Mouse (Mus musculus): ENCODE results near the gene Mrpl12. TPM values are rescaled to one million over a fixed set of nuclear protein-coding genes. Genes with fewer than 3 reads are reported as not detected.

The Mrpl12 gene
- polyA plus RNA-seq, 1 experiment from 2014 or later, result 113 TPM

DNA sequence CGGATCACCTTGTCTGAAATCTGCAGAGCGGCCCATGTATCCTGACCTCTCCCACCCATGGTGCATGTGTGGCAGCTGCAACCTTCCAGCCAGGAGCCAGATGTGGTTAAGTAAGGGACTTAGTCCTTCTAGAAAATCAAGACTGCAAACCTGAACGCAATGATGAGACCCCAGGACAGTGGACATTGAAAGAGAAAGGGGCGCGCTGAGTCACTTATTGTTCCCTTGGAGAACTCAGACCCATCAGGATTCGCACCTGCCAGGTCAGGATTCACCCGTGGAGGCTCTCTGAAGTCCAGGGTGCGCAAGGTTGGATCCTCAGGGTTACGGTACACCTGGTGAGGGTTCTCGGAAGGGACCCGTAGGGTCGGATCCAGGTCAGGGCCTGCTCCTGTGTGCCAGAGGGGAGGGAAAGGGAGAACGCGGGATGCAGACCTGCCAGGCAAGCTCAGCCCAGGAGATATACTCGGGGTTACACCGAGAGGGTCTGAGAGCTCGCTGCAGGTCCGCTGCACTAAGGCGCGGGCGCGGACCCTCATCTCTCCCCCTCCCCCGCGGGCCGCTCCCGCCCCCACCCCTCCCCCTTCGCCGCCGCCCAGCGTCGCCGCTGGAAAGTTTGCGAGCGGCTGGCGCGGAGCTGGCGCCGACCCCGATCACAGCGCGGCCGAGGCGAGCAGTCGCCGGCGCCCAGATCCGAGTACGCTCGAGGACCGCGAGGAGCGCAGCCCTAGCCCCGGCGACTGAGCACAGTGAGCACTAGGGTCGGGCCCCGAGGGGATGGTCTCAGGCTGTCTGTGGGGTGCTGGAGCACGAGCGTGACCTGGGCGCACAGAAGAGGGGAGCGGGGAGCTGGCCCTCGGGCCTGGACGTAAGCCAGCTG lies 45.9 kb downstream of the Mrpl12 start, which contains the start of gene Gcgr:
Gcgr (plus strand) TSS at position 615 of the 880 bp plus-strand sequence.
- no peaks in the 10 kb centered on the region for H3K36me3 ChIP-seq (ENCODE audit: control insufficient read depth, insufficient read depth, low read length)
- H3K4me2 ChIP-seq (ENCODE audit: low read length), result peak within 1 kb of the TSS; percentile 52
- peak within 1 kb of the TSS; percentile 16; the same call in 1 of the 2 replicates for H3K9ac ChIP-seq (replicated peaks; ENCODE audit: low read length)
- 0 out of 2 replicates have a peak, but pooled peaks cover 4% of the 10 kb centered on the region for H3K4me1 ChIP-seq (ENCODE audit: control insufficient read depth, insufficient read depth, low read length)
- peaks cover 47% of the 10 kb centered on the region for H3K27me3 ChIP-seq (ENCODE audit: control insufficient read depth, insufficient read depth, low read length)
- no peak within 1 kb of the TSS for H3K27ac ChIP-seq (replicated peaks; ENCODE audit: low read depth, low read length)
- no peak for ATAC-seq (ENCODE audit: low FRiP score, low TSS enrichment)
- H3K9me3 ChIP-seq (ENCODE audit: control insufficient read depth, low read length), result no peaks in the 10 kb centered on the region
- peak; percentile 31 for DNase-seq
- peak within 1 kb of the TSS; percentile 23; the same call in 1 of the 2 replicates for H3K4me3 ChIP-seq (replicated peaks; ENCODE audit: low read depth, low read length)
- 10% methylated on average over 46 of the region's 62 CpGs for WGBS

DNA sequence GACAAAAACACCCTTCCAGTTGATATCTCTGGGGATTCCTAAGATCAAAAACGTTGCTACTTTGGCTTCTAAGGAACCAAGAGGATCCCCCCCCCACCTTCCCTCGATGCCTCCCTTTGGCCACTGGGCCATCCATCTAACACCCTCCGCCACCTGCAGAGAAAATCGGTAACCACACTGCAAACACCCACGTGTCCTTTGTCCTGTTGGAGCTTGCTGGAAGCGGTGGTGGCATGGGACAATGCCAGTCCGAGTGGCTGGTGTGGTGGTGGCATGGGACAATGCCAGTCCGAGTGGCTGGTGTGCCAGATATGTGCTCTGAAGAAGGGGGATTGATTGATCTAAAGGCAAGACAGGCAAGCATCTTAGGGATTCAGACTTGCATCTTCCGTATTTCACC lies 47.2 kb downstream of the Mrpl12 start:
- H3K9me3 ChIP-seq (ENCODE audit: control insufficient read depth, low read length), result no peaks in the 10 kb centered on the region
- ATAC-seq (ENCODE audit: low FRiP score, low TSS enrichment), result no peak
- no peak overlapping the region for H3K4me2 ChIP-seq (ENCODE audit: low read length)
- no peaks in the 10 kb centered on the region for H3K36me3 ChIP-seq (ENCODE audit: control insufficient read depth, insufficient read depth, low read length)
- H3K4me1 ChIP-seq (ENCODE audit: control insufficient read depth, insufficient read depth, low read length), result 0 out of 2 replicates have a peak, but pooled peaks cover 4% of the 10 kb centered on the region
- DNase-seq, result no peak
- H3K27ac ChIP-seq (replicated peaks; ENCODE audit: low read depth, low read length), result no peak overlapping the region
- no peak overlapping the region for H3K4me3 ChIP-seq (replicated peaks; ENCODE audit: low read depth, low read length)
- H3K9ac ChIP-seq (replicated peaks; ENCODE audit: low read length), result no peak overlapping the region
- 31% methylated on average over 9 of the region's 9 CpGs for WGBS
- H3K27me3 ChIP-seq (ENCODE audit: control insufficient read depth, insufficient read depth, low read length), result peaks cover 47% of the 10 kb centered on the region

DNA sequence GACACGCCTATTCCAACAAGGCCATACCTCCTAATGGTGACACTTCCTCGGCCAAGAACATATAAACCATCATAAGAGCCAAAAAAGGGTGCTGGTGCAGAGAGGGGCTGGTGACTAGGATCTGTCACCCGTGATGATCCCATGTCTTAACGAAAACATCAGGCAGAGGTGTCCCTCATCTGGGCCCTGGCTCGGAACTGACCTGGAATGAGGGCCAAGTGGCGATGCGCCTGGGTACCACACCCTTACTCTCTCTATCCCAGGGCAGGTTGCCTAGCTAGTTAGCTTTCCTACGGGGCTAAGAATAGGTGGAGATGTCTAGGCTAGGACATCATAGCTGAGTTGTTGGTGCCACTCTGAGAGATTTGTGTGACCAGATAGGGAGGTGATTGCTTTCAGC lies 49.7 kb downstream of the Mrpl12 start:
- Histone ChIP-seq H3K4me3 (replicated peaks; ENCODE audit: low read depth, low read length) (no peak overlapping the region), H3K36me3 (ENCODE audit: control insufficient read depth, insufficient read depth, low read length) (no peaks in the 10 kb centered on the region), H3K9me3 (ENCODE audit: control insufficient read depth, low read length) (no peaks in the 10 kb centered on the region), H3K27me3 (ENCODE audit: control insufficient read depth, insufficient read depth, low read length) (peaks cover 38% of the 10 kb centered on the region), H3K27ac (replicated peaks; ENCODE audit: low read depth, low read length) (no peak overlapping the region), H3K4me1 (ENCODE audit: control insufficient read depth, insufficient read depth, low read length) (peaks cover 7% of the 10 kb centered on the region), H3K9ac (replicated peaks; ENCODE audit: low read length) (no peak overlapping the region), H3K4me2 (ENCODE audit: low read length) (no peak overlapping the region)
- 82% methylated on average over 8 of the region's 8 CpGs for WGBS
- DNase-seq (no peak), ATAC-seq (ENCODE audit: low FRiP score, low TSS enrichment) (no peak)

DNA sequence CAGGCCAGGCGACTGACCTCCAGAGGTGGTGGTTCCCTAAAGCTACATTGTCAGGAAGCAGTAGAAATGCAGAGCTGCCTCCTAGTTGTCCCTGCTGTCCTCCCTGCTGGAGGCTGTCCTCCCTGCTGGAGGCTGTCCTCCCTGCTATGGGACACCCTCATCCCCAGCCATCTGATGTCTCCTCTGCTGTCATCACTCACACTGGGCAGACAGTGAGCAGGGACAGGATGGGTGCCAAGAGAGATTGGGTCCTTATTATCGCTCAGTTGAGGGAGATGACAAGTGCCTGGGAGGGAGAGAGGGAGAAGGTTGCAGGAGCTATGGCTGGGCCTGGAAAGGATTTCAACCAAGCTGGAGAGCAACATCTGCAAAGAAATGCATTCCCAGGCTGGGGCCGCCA lies 50.7 kb downstream of the Mrpl12 start:
- H3K9ac ChIP-seq (replicated peaks; ENCODE audit: low read length), result no peak overlapping the region
- 78% methylated on average over 3 of the region's 3 CpGs for WGBS
- H3K36me3 ChIP-seq (ENCODE audit: control insufficient read depth, insufficient read depth, low read length), result no peaks in the 10 kb centered on the region
- no peak for ATAC-seq (ENCODE audit: low FRiP score, low TSS enrichment)
- H3K4me1 ChIP-seq (ENCODE audit: control insufficient read depth, insufficient read depth, low read length), result peaks cover 15% of the 10 kb centered on the region
- H3K4me2 ChIP-seq (ENCODE audit: low read length), result no peak overlapping the region
- H3K9me3 ChIP-seq (ENCODE audit: control insufficient read depth, low read length), result no peaks in the 10 kb centered on the region
- H3K4me3 ChIP-seq (replicated peaks; ENCODE audit: low read depth, low read length), result no peak overlapping the region
- DNase-seq, result no peak
- peaks cover 28% of the 10 kb centered on the region for H3K27me3 ChIP-seq (ENCODE audit: control insufficient read depth, insufficient read depth, low read length)
- H3K27ac ChIP-seq (replicated peaks; ENCODE audit: low read depth, low read length), result no peak overlapping the region

DNA sequence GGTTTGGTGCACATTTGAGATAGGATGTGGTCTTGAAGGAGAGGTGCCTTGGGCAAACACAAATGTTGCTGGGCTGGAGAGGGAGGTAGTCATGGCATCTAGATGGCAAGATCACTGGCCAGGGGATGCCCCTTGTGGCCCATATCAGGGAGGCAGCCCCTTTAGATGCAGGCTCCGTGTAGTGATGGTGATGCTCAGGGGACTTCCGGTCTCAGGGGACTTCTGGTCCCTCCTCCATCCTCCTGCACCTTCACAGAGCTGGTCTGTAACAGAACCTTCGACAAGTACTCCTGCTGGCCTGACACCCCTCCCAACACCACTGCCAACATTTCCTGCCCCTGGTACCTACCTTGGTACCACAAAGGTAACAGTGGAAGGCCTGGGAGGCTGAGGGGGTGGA lies 51.4 kb downstream of the Mrpl12 start:
- no peak for DNase-seq
- H3K4me1 ChIP-seq (ENCODE audit: control insufficient read depth, insufficient read depth, low read length), result peaks cover 12% of the 10 kb centered on the region
- no peak overlapping the region for H3K4me2 ChIP-seq (ENCODE audit: low read length)
- H3K9ac ChIP-seq (replicated peaks; ENCODE audit: low read length), result no peak overlapping the region
- WGBS, result 68% methylated on average over 3 of the region's 3 CpGs
- H3K36me3 ChIP-seq (ENCODE audit: control insufficient read depth, insufficient read depth, low read length), result no peaks in the 10 kb centered on the region
- H3K27me3 ChIP-seq (ENCODE audit: control insufficient read depth, insufficient read depth, low read length), result peaks cover 22% of the 10 kb centered on the region
- H3K27ac ChIP-seq (replicated peaks; ENCODE audit: low read depth, low read length), result no peak overlapping the region
- H3K9me3 ChIP-seq (ENCODE audit: control insufficient read depth, low read length), result no peaks in the 10 kb centered on the region
- no peak overlapping the region for H3K4me3 ChIP-seq (replicated peaks; ENCODE audit: low read depth, low read length)
- no peak for ATAC-seq (ENCODE audit: low FRiP score, low TSS enrichment)

DNA sequence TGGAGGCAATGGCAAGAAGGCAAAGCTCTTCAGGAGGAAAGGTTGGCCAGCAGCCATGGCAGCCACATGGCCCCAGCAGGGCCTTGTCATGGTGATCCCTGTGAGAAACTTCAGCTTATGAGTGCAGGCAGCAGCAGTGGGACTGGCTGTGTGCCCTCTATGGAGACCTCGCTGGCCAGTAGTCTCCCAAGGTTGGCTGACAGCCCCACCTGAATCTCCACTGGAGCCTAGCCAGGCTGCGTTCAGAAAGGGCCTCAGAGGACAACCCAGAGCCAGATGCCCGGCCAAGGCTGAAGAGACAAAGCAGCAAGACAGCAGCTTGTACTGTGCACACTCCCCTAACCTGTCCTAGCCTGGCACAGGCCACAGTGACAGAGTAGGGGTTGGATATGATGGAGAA lies 54.1 kb downstream of the Mrpl12 start:
- Histone ChIP-seq H3K9ac (replicated peaks; ENCODE audit: low read length) (no peak overlapping the region), H3K4me3 (replicated peaks; ENCODE audit: low read depth, low read length) (no peak overlapping the region), H3K4me1 (ENCODE audit: control insufficient read depth, insufficient read depth, low read length) (peaks cover 12% of the 10 kb centered on the region), H3K4me2 (ENCODE audit: low read length) (no peak overlapping the region), H3K9me3 (ENCODE audit: control insufficient read depth, low read length) (no peaks in the 10 kb centered on the region), H3K27me3 (ENCODE audit: control insufficient read depth, insufficient read depth, low read length) (no peaks in the 10 kb centered on the region), H3K27ac (replicated peaks; ENCODE audit: low read depth, low read length) (peak overlapping the region; percentile 67; the same call in 1 of the 2 replicates), H3K36me3 (ENCODE audit: control insufficient read depth, insufficient read depth, low read length) (peaks cover 23% of the 10 kb centered on the region)
- ATAC-seq (ENCODE audit: low FRiP score, low TSS enrichment) (no peak), DNase-seq (no peak)
- WGBS, result 68% methylated on average over 3 of the region's 3 CpGs

Other genes starting within 250 kb of the Mrpl12 start
- gene Actg1, start 136.1 kb upstream of the Mrpl12 start, polyA plus RNA-seq (2014; fragmentation: Nextera tagmentation; extraction: Ambion mirVana), result 4,502 and 4,930 TPM in 2 replicates
- 1.7 and 2.5 TPM in 2 replicates for gene Fscn2, start 123.1 kb upstream of the Mrpl12 start, polyA plus RNA-seq (2014; fragmentation: Nextera tagmentation; extraction: Ambion mirVana)
- 95.9 and 114 TPM in 2 replicates for gene Faap100, start 105.8 kb upstream of the Mrpl12 start, polyA plus RNA-seq (2014; fragmentation: Nextera tagmentation; extraction: Ambion mirVana)
- 32.2 and 41.3 TPM in 2 replicates for gene Nploc4, start 46.9 kb upstream of the Mrpl12 start, polyA plus RNA-seq (2014; fragmentation: Nextera tagmentation; extraction: Ambion mirVana)
- gene Tspan10, start 42.0 kb upstream of the Mrpl12 start, polyA plus RNA-seq (2014; fragmentation: Nextera tagmentation; extraction: Ambion mirVana), result not detected in 2 replicates
- gene Pde6g, start 31.1 kb upstream of the Mrpl12 start, polyA plus RNA-seq (2014; fragmentation: Nextera tagmentation; extraction: Ambion mirVana), result 0.32 TPM in 1 of 2 replicates, not detected in the other
- gene Oxld1, start 26.5 kb upstream of the Mrpl12 start, polyA plus RNA-seq (2014; fragmentation: Nextera tagmentation; extraction: Ambion mirVana), result 11.2 and 12.5 TPM in 2 replicates
- 17.8 and 19.9 TPM in 2 replicates for gene Ccdc137, start 26.5 kb upstream of the Mrpl12 start, polyA plus RNA-seq (2014; fragmentation: Nextera tagmentation; extraction: Ambion mirVana)
- 48.8 and 56.9 TPM in 2 replicates for gene Arl16, start 17.0 kb upstream of the Mrpl12 start, polyA plus RNA-seq (2014; fragmentation: Nextera tagmentation; extraction: Ambion mirVana)
- gene Slc25a10, start 7.2 kb downstream of the Mrpl12 start, polyA plus RNA-seq (2014; fragmentation: Nextera tagmentation; extraction: Ambion mirVana), result 23.6 and 28.4 TPM in 2 replicates
- 0.18 and 0.21 TPM in 2 replicates for gene Gcgr, start 46.1 kb downstream of the Mrpl12 start, polyA plus RNA-seq (2014; fragmentation: Nextera tagmentation; extraction: Ambion mirVana)
- gene Mcrip1, start 65.1 kb downstream of the Mrpl12 start, polyA plus RNA-seq (2014; fragmentation: Nextera tagmentation; extraction: Ambion mirVana), result 268 and 318 TPM in 2 replicates
- not detected in 2 replicates for gene Ppp1r27, start 66.5 kb downstream of the Mrpl12 start, polyA plus RNA-seq (2014; fragmentation: Nextera tagmentation; extraction: Ambion mirVana)
- 241 and 300 TPM in 2 replicates for gene P4hb, start 88.6 kb downstream of the Mrpl12 start, polyA plus RNA-seq (2014; fragmentation: Nextera tagmentation; extraction: Ambion mirVana)
- 353 and 438 TPM in 2 replicates for gene Arhgdia, start 97.0 kb downstream of the Mrpl12 start, polyA plus RNA-seq (2014; fragmentation: Nextera tagmentation; extraction: Ambion mirVana)
- gene Alyref, start 113.8 kb downstream of the Mrpl12 start, polyA plus RNA-seq (2014; fragmentation: Nextera tagmentation; extraction: Ambion mirVana), result 277 and 282 TPM in 2 replicates
- 210 and 266 TPM in 2 replicates for gene Anapc11, start 113.8 kb downstream of the Mrpl12 start, polyA plus RNA-seq (2014; fragmentation: Nextera tagmentation; extraction: Ambion mirVana)
- gene Npb, start 123.9 kb downstream of the Mrpl12 start, polyA plus RNA-seq (2014; fragmentation: Nextera tagmentation; extraction: Ambion mirVana), result 0.77 and 0.82 TPM in 2 replicates
- 148 and 181 TPM in 2 replicates for gene Pcyt2, start 133.3 kb downstream of the Mrpl12 start, polyA plus RNA-seq (2014; fragmentation: Nextera tagmentation; extraction: Ambion mirVana)
- 38.4 and 39.5 TPM in 2 replicates for gene Sirt7, start 140.6 kb downstream of the Mrpl12 start, polyA plus RNA-seq (2014; fragmentation: Nextera tagmentation; extraction: Ambion mirVana)
- gene Mafg, start 149.0 kb downstream of the Mrpl12 start, polyA plus RNA-seq (2014; fragmentation: Nextera tagmentation; extraction: Ambion mirVana), result 37.4 and 42.5 TPM in 2 replicates
- 17.0 and 18.5 TPM in 2 replicates for gene Pycr1, start 159.2 kb downstream of the Mrpl12 start, polyA plus RNA-seq (2014; fragmentation: Nextera tagmentation; extraction: Ambion mirVana)
- 0.51 and 1.5 TPM in 2 replicates for gene Myadml2, start 163.5 kb downstream of the Mrpl12 start, polyA plus RNA-seq (2014; fragmentation: Nextera tagmentation; extraction: Ambion mirVana)
- 0.59 and 1.3 TPM in 2 replicates for gene Notum, start 176.6 kb downstream of the Mrpl12 start, polyA plus RNA-seq (2014; fragmentation: Nextera tagmentation; extraction: Ambion mirVana)
- gene Aspscr1, start 188.4 kb downstream of the Mrpl12 start, polyA plus RNA-seq (2014; fragmentation: Nextera tagmentation; extraction: Ambion mirVana), result 136 and 141 TPM in 2 replicates
- gene Cenpx, start 229.1 kb downstream of the Mrpl12 start, polyA plus RNA-seq (2014; fragmentation: Nextera tagmentation; extraction: Ambion mirVana), result 99.1 and 105 TPM in 2 replicates
- 50.4 and 72.1 TPM in 2 replicates for gene Lrrc45, start 229.3 kb downstream of the Mrpl12 start, polyA plus RNA-seq (2014; fragmentation: Nextera tagmentation; extraction: Ambion mirVana)
- gene Rac3, start 236.9 kb downstream of the Mrpl12 start, polyA plus RNA-seq (2014; fragmentation: Nextera tagmentation; extraction: Ambion mirVana), result 113 and 646 TPM in 2 replicates
- gene Dcxr, start 242.7 kb downstream of the Mrpl12 start, polyA plus RNA-seq (2014; fragmentation: Nextera tagmentation; extraction: Ambion mirVana), result 6.0 and 8.6 TPM in 2 replicates
- 0.51 TPM in 1 of 2 replicates, not detected in the other for gene Cbr2, start 247.5 kb downstream of the Mrpl12 start, polyA plus RNA-seq (2014; fragmentation: Nextera tagmentation; extraction: Ambion mirVana)

Measured in midbrain, embryonic 14.5 days (tissue).